In genomic region chr1:170868905-170869283, GRCm38 (mm10) we compare ENCODE assay signal across 7 mouse cellular contexts. TPM values are rescaled to one million over a fixed set of nuclear protein-coding genes. Genes with fewer than 3 reads are reported as not detected.
A peak's percentile ranks its signal among the peaks of the same experiment; 100 is the strongest.
DNase-seq lines count a peak whose midpoint lies in the region; ATAC-seq and TF ChIP-seq lines count a peak whose summit lies in the region.

No protein-coding gene starts in this region.

- H3K36me3 ChIP-seq in lung, embryonic 15.5 days, result peaks cover 11% of the 10 kb centered on the region
- H3K36me3 ChIP-seq in forebrain, embryonic 10.5 days (replicated peaks), result peaks cover 24% of the 10 kb centered on the region
- H3K36me3 ChIP-seq in limb, embryonic 12.5 days, result peaks cover 17% of the 10 kb centered on the region
- H3K36me3 ChIP-seq in small intestine, adult 2 months (ENCODE audit: control insufficient read depth, insufficient read depth, low read length), result peaks cover 2% of the 10 kb centered on the region; the same call in 1 of the 2 replicates

- no peak for ATAC-seq in lung, embryonic 15.5 days (ENCODE audit: borderline replicate concordance, extremely low read depth, low FRiP score, low TSS enrichment)
- peak; percentile 53; the same call in 1 of the 2 replicates for ATAC-seq in limb, embryonic 12.5 days (ENCODE audit: insufficient number of reproducible peaks, insufficient read depth, low FRiP score, low TSS enrichment, low read depth)

- H3K9me3 ChIP-seq in lung, embryonic 15.5 days, result no peaks in the 10 kb centered on the region
- no peaks in the 10 kb centered on the region for H3K9me3 ChIP-seq in forebrain, embryonic 10.5 days
- H3K9me3 ChIP-seq in limb, embryonic 12.5 days, result no peaks in the 10 kb centered on the region

- WGBS in lung, embryonic 15.5 days, result 14% methylated on average over 14 of the region's 14 CpGs
- 22% methylated on average over 14 of the region's 14 CpGs for WGBS in forebrain, embryonic 10.5 days
- 18% methylated on average over 14 of the region's 14 CpGs for WGBS in limb, embryonic 12.5 days
- WGBS in small intestine, adult 2 months, result 10% methylated on average over 14 of the region's 14 CpGs

- peak overlapping the region; percentile 79 for H3K9ac ChIP-seq in lung, embryonic 15.5 days
- peak overlapping the region; percentile 58 for H3K9ac ChIP-seq in limb, embryonic 12.5 days (replicated peaks)

- no peak for TF ChIP-seq POLR2A in small intestine, adult 2 months (IDR thresholded peaks at IDR 0.05; ENCODE audit: low read depth, low read length)

- H3K4me3 ChIP-seq in lung, embryonic 15.5 days, result peak overlapping the region; percentile 84
- H3K4me3 ChIP-seq in forebrain, embryonic 10.5 days, result peak overlapping the region; percentile 78
- peak overlapping the region; percentile 81 for H3K4me3 ChIP-seq in limb, embryonic 12.5 days (replicated peaks)
- H3K4me3 ChIP-seq in small intestine, adult 2 months (ENCODE audit: low read depth, low read length), result peak overlapping the region; percentile 75

- TF ChIP-seq CTCF in small intestine, adult 2 months (IDR thresholded peaks at IDR 0.05; ENCODE audit: extremely low read depth, insufficient read length, insufficient replicate concordance, low read depth, low read length), result no peak

- H3K4me1 ChIP-seq in lung, embryonic 15.5 days, result peaks cover 8% of the 10 kb centered on the region
- H3K4me1 ChIP-seq in forebrain, embryonic 10.5 days, result peaks cover 11% of the 10 kb centered on the region
- peaks cover 10% of the 10 kb centered on the region; the same call in 1 of the 2 replicates for H3K4me1 ChIP-seq in limb, embryonic 12.5 days (replicated peaks)
- H3K4me1 ChIP-seq in small intestine, adult 2 months (ENCODE audit: control insufficient read depth, insufficient read depth, insufficient read length, low read length), result no peaks in the 10 kb centered on the region; the same call in 1 of the 2 replicates

- H3K4me2 ChIP-seq in lung, embryonic 15.5 days, result peak overlapping the region; percentile 58
- peak overlapping the region; percentile 88 for H3K4me2 ChIP-seq in limb, embryonic 12.5 days

- H3K27ac ChIP-seq in lung, embryonic 15.5 days, result no peak overlapping the region
- peak overlapping the region; percentile 84 for H3K27ac ChIP-seq in forebrain, embryonic 10.5 days
- 0 out of 2 replicates have a peak overlapping the region, but pooled peaks have one; percentile 50 for H3K27ac ChIP-seq in limb, embryonic 12.5 days
- no peak overlapping the region for H3K27ac ChIP-seq in small intestine, adult 2 months (ENCODE audit: insufficient read depth, low read depth, low read length)

- DNase-seq in lung, postnatal 14 days, result no peak
- no peak for DNase-seq in forebrain, embryonic 10.5 days (ENCODE audit: extremely low spot score, low spot score)
- DNase-seq in frontal cortex, postnatal 10 days (ENCODE audit: low spot score in 2 of 2), result no peak
- DNase-seq in kidney, adult 9 months, result no peak

- H3K27me3 ChIP-seq in lung, embryonic 15.5 days, result no peaks in the 10 kb centered on the region
- H3K27me3 ChIP-seq in forebrain, embryonic 10.5 days (ENCODE audit: poor library complexity, severe bottlenecking), result no peaks in the 10 kb centered on the region
- H3K27me3 ChIP-seq in limb, embryonic 12.5 days, result no peaks in the 10 kb centered on the region
- H3K27me3 ChIP-seq in small intestine, adult 2 months (ENCODE audit: control insufficient read depth, insufficient read depth, low read length), result no peaks in the 10 kb centered on the region

RNA-seq across cellular contexts. Expression of gene Atf6, which starts 1.3 kb away (rescaled TPM):
- polyA plus RNA-seq in lung, embryonic 15.5 days (2015; fragmentation: Nextera tagmentation; extraction: Ambion mirVana), result 9.1 and 10.1 TPM in 2 replicates
- 7.1 and 8.4 TPM in 2 replicates for polyA plus RNA-seq in forebrain, embryonic 10.5 days (2016; fragmentation: Nextera tagmentation; extraction: Ambion mirVana)
- 8.4 and 9.3 TPM in 2 replicates for polyA plus RNA-seq in limb, embryonic 12.5 days (2016; fragmentation: Nextera tagmentation; extraction: Ambion mirVana)
- polyA plus RNA-seq in small intestine, adult 2 months (2012; rRNA removed), result 4.4 and 8.4 TPM in 2 replicates

RNA-seq across cellular contexts. Expression of gene Gm26620, which starts 16.0 kb away (rescaled TPM):
- 0.20 and 0.79 TPM in 2 replicates for polyA plus RNA-seq in lung, embryonic 15.5 days (2015; fragmentation: Nextera tagmentation; extraction: Ambion mirVana)
- polyA plus RNA-seq in forebrain, embryonic 10.5 days (2016; fragmentation: Nextera tagmentation; extraction: Ambion mirVana), result 0.19 and 0.39 TPM in 2 replicates
- polyA plus RNA-seq in limb, embryonic 12.5 days (2016; fragmentation: Nextera tagmentation; extraction: Ambion mirVana), result 0.28 and 0.42 TPM in 2 replicates
- polyA plus RNA-seq in small intestine, adult 2 months (2012; rRNA removed), result 1.1 and 1.5 TPM in 2 replicates

RNA-seq across cellular contexts. Expression of gene Dusp12, which starts 16.4 kb away (rescaled TPM):
- polyA plus RNA-seq in lung, embryonic 15.5 days (2015; fragmentation: Nextera tagmentation; extraction: Ambion mirVana), result 34.1 and 37.0 TPM in 2 replicates
- 30.9 and 33.2 TPM in 2 replicates for polyA plus RNA-seq in forebrain, embryonic 10.5 days (2016; fragmentation: Nextera tagmentation; extraction: Ambion mirVana)
- 46.0 and 53.2 TPM in 2 replicates for polyA plus RNA-seq in limb, embryonic 12.5 days (2016; fragmentation: Nextera tagmentation; extraction: Ambion mirVana)
- polyA plus RNA-seq in small intestine, adult 2 months (2012; rRNA removed), result 5.5 and 8.0 TPM in 2 replicates

RNA-seq across cellular contexts. Expression of gene Fcrlb, which starts 43.8 kb away (rescaled TPM):
- not detected in 2 replicates for polyA plus RNA-seq in lung, embryonic 15.5 days (2015; fragmentation: Nextera tagmentation; extraction: Ambion mirVana)
- polyA plus RNA-seq in forebrain, embryonic 10.5 days (2016; fragmentation: Nextera tagmentation; extraction: Ambion mirVana), result not detected in 2 replicates
- not detected in 2 replicates for polyA plus RNA-seq in limb, embryonic 12.5 days (2016; fragmentation: Nextera tagmentation; extraction: Ambion mirVana)
- polyA plus RNA-seq in small intestine, adult 2 months (2012; rRNA removed), result 0.61 and 0.89 TPM in 2 replicates

RNA-seq across cellular contexts. Expression of gene Fcrla, which starts 58.5 kb away (rescaled TPM):
- polyA plus RNA-seq in lung, embryonic 15.5 days (2015; fragmentation: Nextera tagmentation; extraction: Ambion mirVana), result 0.14 TPM in 1 of 2 replicates, not detected in the other
- polyA plus RNA-seq in forebrain, embryonic 10.5 days (2016; fragmentation: Nextera tagmentation; extraction: Ambion mirVana), result not detected in 2 replicates
- polyA plus RNA-seq in limb, embryonic 12.5 days (2016; fragmentation: Nextera tagmentation; extraction: Ambion mirVana), result not detected in 2 replicates
- 1.8 and 4.2 TPM in 2 replicates for polyA plus RNA-seq in small intestine, adult 2 months (2012; rRNA removed)

Comparison
In these comparisons a context has a peak if more than half of its experiments do, and no peak if none do; other contexts are left out.
1. H3K27ac ChIP-seq: peak in forebrain, embryonic 10.5 days (single experiment) and limb, embryonic 12.5 days (single experiment); none in lung, embryonic 15.5 days (single experiment) and small intestine, adult 2 months (single experiment).
2. Peak in every context shown above with its lines, with median percentiles within 50 percentile points of each other: H3K4me3 ChIP-seq.